Mouse (Mus musculus) intestine, embryonic 15.5 days (tissue): ENCODE results near the gene Tram1l1. TPM values are rescaled to one million over a fixed set of nuclear protein-coding genes. Genes with fewer than 3 reads are reported as not detected.
A peak's percentile ranks its signal among the peaks of the same experiment; 100 is the strongest.
"Not testable (repeated sequence)": the region's sequence is repeated elsewhere in the genome, so short reads cannot be mapped to it uniquely, and the experiment has no call there.

Experiments used
- ATAC-seq: fragments of 200-750 bp; cut with Nextera tagmentation; 2 replicates; pipeline ENCODE4 v1.8.0; 2017; ENCODE audit warnings: moderate TSS enrichment, moderate library complexity
- H3K27ac ChIP-seq: fragments of 300-500 bp; sonication (generic); 2 replicates; pipeline ENCODE4 v1.5.1; 2015; ENCODE audit warnings: mild to moderate bottlenecking, inconsistent platforms
- H3K27me3 ChIP-seq: fragments of 300-500 bp; sonication (generic); replicated peaks from 2 replicates; pipeline ENCODE4 v1.6.1; 2015; ENCODE audit warnings: inconsistent platforms
- H3K36me3 ChIP-seq: fragments of 300-500 bp; sonication (generic); 2 replicates; pipeline ENCODE4 v1.6.1; 2015; ENCODE audit warnings: inconsistent platforms
- H3K4me1 ChIP-seq: fragments of 300-500 bp; sonication (generic); replicated peaks from 2 replicates; pipeline ENCODE4 v1.6.1; 2015; ENCODE audit warnings: inconsistent platforms
- H3K4me2 ChIP-seq: fragments of 300-500 bp; sonication (generic); replicated peaks from 2 replicates; pipeline ENCODE4 v1.6.1; 2015; ENCODE audit warnings: mild to moderate bottlenecking, inconsistent platforms
- H3K4me3 ChIP-seq: fragments of 300-500 bp; sonication (generic); replicated peaks from 2 replicates; pipeline ENCODE4 v1.5.1; 2015; ENCODE audit warnings: inconsistent platforms
- H3K9ac ChIP-seq: fragments of 300-500 bp; sonication (generic); 2 replicates; pipeline ENCODE4 v1.6.1; 2015; ENCODE audit warnings: inconsistent platforms
- H3K9me3 ChIP-seq: fragments of 300-500 bp; sonication (generic); 2 replicates; pipeline ENCODE4 v1.6.1; 2016; ENCODE audit warnings: inconsistent platforms
- WGBS: fragments of 180-500 bp; shearing (Covaris S2); methylation state at CpG from one replicate; pipeline ENCODE4 v1.1.7; 2015; 5-methylcytosine and 5-hydroxymethylcytosine counted together
- polyA plus RNA-seq: library from polyadenylated mRNA; unstranded; fragments of >200 nt; fragmentation: Nextera tagmentation; extraction: Ambion mirVana; gene quantifications from 2 replicates; pipeline ENCODE4 v1.2.1, GENCODE M21; 2015

Tram1l1 gene
- polyA plus RNA-seq: 5.6 and 6.0 TPM in 2 replicates

DNA sequence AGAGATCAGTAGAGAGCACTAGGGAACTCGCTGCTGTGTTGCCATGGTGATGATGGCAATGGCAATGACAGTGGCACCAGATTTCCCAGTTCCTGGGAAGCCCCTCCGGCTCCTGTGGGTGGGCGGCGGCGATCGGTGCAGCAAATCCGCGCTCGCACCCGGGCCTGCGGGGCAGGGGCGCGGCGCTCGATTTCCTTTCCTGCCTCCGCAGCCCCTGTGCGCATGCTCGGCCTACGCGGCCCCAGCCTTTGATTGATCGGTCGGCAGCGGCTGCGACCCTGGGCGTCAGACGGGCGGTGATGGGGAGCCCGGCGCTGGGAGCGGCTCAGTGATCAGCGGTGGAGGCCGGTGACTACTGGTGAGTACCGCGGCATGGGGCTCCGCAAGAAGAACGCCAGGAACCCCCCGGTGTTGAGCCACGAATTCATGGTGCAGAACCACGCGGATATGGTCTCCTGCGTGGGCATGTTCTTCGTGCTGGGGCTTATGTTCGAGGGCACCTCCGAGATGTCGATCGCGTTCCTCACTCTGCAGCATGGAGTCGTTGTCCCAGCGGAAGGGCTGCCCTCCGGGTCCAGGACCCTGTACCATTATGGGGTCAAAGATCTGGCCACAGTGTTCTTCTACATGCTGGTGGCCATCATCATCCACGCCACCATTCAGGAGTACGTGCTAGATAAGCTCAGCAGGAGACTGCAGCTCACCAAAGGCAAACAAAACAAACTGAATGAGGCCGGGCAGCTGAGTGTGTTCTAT, at the start of gene Tram1l1:
Gene Tram1l1 (plus strand): TSS at position 35 of the 756 bp plus-strand sequence.
- 5% methylated on average over 53 of the region's 53 CpGs for WGBS
- Histone ChIP-seq H3K9me3 (no peaks in the 10 kb centered on the region), H3K4me3 (peak within 1 kb of the TSS; percentile 45), H3K36me3 (no peaks in the 10 kb centered on the region), H3K9ac (peak within 1 kb of the TSS; percentile 40), H3K4me2 (peak within 1 kb of the TSS; percentile 85), H3K4me1 (no peaks in the 10 kb centered on the region), H3K27me3 (no peaks in the 10 kb centered on the region), H3K27ac (no peak within 1 kb of the TSS)
- peak; percentile 96 for ATAC-seq

DNA sequence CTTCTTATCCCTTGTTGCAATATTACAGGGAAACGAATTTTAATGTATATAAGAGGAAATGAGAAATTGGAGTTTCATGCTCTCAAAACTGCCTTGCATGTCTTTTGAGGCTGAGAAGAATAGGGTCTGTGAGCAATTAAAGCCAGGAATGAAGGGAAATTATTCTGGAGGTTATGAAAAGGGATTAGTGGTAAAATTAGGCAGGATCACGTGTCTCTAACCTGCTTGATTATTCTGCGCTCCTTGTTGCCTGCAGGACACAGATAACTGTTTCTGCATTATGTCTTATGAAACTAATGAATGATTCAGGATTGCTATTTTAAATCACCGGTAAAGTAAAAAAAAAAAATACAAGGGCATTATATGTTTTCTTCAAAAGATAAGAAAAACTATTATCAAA, 49.4 kb upstream of the Tram1l1 start:
- 81% methylated on average over 4 of the region's 4 CpGs for WGBS

DNA sequence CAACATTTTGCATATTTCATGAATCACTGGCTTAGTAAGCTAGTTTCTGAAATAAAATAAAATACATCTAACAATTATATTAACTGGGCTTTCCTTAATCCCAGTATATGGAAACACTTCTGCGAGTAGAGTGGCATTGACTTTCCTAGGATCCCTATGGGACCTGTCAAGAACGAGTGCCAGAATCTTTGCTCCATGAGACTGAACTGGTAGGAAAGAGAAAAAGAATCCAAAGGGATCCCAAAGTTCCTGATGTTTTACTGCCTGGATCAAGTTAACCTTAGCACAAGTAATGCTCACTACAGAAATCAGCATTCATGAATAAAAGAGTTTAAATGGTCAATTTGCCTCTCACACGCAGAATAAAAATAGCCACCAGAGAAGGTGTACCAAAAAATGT, 49.0 kb upstream of the Tram1l1 start:
- WGBS: 75% methylated on average over 3 of the region's 3 CpGs
- ATAC-seq: no peak
- no peak overlapping the region for H3K27ac ChIP-seq
- no peaks in the 10 kb centered on the region for H3K36me3 ChIP-seq
- H3K9ac ChIP-seq: no peak overlapping the region
- H3K4me3 ChIP-seq: no peak overlapping the region
- no peaks in the 10 kb centered on the region for H3K9me3 ChIP-seq
- no peaks in the 10 kb centered on the region for H3K27me3 ChIP-seq
- no peaks in the 10 kb centered on the region for H3K4me1 ChIP-seq
- H3K4me2 ChIP-seq: no peak overlapping the region

More for the DNA sequence above, 49.4 kb upstream of the Tram1l1 start:
- Histone ChIP-seq H3K4me2 (no peak overlapping the region), H3K4me3 (no peak overlapping the region), H3K36me3 (no peaks in the 10 kb centered on the region), H3K27me3 (no peaks in the 10 kb centered on the region), H3K9me3 (no peaks in the 10 kb centered on the region), H3K4me1 (no peaks in the 10 kb centered on the region), H3K27ac (no peak overlapping the region), H3K9ac (no peak overlapping the region)
- ATAC-seq: no peak

DNA sequence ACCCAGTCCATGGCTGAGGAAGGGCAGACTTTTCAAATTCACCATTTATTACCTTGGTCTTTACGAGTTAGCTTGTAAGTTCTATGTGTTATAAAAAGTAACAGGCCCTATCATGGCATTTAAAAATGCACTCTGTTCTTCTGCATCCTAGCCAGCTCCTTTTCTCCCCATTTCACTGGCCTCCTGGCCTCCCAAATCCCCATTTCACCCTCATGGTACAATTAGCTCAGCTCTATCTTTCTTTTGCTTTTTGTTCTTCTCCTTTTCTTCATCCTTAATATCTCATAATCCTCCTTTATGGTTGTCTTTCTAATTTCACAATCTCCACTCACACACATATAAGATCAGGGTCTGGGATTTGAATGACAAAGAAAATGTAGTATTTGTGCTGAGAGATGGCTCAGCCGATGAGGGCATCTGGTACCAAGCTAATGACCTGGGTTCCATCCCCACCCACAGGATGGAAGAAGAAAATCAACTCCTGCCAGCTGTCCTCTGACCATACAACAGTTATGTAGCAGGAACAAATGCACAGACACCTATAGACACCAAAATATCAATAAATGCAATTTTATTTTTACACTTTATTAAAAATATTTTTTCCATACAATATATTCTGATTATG, 48.1 kb upstream of the Tram1l1 start:
- Histone ChIP-seq H3K4me3 (no peak overlapping the region), H3K27me3 (no peaks in the 10 kb centered on the region), H3K4me1 (no peaks in the 10 kb centered on the region), H3K4me2 (no peak overlapping the region), H3K9me3 (no peaks in the 10 kb centered on the region), H3K27ac (no peak overlapping the region), H3K9ac (no peak overlapping the region), H3K36me3 (no peaks in the 10 kb centered on the region)
- 61% methylated on average over 2 of the region's 2 CpGs for WGBS
- ATAC-seq: no peak

DNA sequence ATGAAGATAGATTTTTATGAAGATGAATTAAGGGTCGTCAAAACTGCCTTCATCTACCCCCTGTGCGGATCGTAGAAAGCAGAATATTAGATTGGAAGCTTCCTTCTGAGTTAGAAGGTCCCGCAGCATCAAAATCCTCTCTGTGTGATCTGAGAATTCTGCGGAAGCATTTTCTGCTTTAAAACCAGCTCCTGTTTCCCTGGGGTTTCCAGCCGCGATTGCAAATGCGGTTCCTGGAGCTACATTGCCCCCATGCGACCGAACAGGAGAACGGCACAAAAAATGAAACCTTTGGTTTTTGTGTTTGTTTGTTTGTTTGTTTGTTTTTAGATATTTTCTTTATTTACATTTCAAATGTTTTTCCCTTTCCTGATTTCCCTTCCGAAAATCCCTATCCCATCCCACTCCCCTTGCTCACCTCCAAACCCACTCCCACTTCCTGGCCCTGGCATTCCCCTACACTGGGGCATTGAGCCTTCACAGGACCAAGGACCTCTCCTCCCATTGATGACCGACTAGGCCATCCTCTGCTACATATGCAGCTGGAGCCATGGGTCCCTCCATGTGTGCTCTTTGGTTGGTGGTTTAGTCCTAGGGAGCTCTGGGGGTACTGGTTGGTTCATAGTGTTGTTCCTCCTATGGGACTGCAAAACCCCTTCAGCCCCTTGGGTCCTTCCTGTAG, 45.6 kb upstream of the Tram1l1 start:
- not testable (repeated sequence) for H3K4me2 ChIP-seq, H3K9ac ChIP-seq, H3K4me1 ChIP-seq, H3K36me3 ChIP-seq, H3K27ac ChIP-seq, H3K9me3 ChIP-seq, H3K27me3 ChIP-seq, H3K4me3 ChIP-seq
- 0 out of 2 replicates have a peak, but pooled peaks have one; percentile 39 for ATAC-seq
- WGBS: 13% methylated on average over 13 of the region's 13 CpGs

DNA sequence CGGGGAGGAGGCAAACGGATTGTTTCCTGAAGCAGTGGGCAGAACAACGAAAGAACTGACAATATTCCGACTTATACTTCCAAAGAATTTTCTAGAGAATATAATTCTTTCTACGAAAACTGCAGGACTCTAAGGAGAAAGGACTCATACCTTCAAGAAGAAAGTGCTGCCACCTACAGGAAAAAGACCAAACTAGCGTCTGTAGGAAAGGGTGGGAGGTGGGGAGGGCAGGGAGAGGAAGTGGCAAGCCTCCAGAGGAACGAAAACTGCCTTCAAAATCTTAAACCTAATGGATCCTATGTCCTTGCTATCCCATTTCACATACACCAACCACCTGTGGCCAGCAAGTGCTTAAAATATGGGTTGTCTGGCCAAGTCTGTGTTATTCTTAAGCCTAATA, 31.7 kb upstream of the Tram1l1 start:
- not testable (repeated sequence) for H3K4me3 ChIP-seq, H3K4me1 ChIP-seq, ATAC-seq, H3K4me2 ChIP-seq, H3K9me3 ChIP-seq, H3K9ac ChIP-seq, H3K36me3 ChIP-seq, H3K27ac ChIP-seq, H3K27me3 ChIP-seq
- 32% methylated on average over 7 of the region's 7 CpGs for WGBS

DNA sequence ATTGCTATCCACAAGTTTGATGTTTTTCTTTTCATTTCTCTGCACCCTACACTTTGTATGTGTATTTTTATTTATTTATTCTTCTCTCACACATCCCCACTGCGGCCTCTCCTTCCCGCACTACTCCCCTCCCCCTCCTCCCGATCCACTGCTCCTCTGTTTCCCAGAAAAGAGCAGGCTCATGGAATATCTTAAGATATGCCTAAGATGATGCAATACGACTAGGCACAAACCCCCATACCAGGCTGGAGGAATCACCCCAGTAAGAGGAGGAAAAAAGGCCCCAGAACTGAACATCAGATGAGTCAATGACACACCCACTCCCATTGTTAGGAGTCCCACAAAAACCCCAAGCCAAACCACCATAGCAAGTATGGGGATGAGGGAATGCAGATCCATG, 1.4 kb upstream of the Tram1l1 start:
- no peaks in the 10 kb centered on the region for H3K36me3 ChIP-seq
- whole genome bisulfite sequencing: 84% methylated on average over 4 of the region's 4 CpGs
- H3K4me1 ChIP-seq: no peaks in the 10 kb centered on the region
- no peaks in the 10 kb centered on the region for H3K27me3 ChIP-seq
- H3K9ac ChIP-seq: no peak overlapping the region
- H3K4me2 ChIP-seq: no peak overlapping the region
- no peak overlapping the region for H3K4me3 ChIP-seq
- H3K27ac ChIP-seq: no peak overlapping the region
- H3K9me3 ChIP-seq: no peaks in the 10 kb centered on the region
- ATAC-seq: no peak

DNA sequence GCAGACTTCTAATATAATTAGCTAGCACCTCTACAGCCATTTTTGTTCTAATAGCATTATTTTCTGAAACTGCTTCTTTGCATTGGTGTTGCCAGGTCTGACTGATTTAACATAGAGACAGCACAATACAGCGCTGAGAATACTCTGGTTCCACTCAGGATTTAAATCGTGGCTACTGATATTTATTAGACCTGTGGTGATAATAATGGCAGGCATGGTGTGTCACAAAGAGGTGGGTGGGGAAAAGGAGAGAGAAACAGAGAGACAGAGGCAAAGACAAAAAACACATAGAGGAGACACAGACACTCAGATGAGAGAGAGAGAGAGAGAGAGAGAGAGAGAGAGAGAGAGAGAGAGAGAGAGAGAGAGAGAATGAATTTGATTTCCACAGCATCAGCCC, 257 bp upstream of the Tram1l1 start:
- ATAC-seq: peak; percentile 11; the same call in 1 of the 2 replicates
- Histone ChIP-seq H3K9me3 (no peaks in the 10 kb centered on the region), H3K27me3 (no peaks in the 10 kb centered on the region), H3K4me2 (peak overlapping the region; percentile 85), H3K9ac (peak overlapping the region; percentile 40), H3K27ac (no peak overlapping the region), H3K36me3 (no peaks in the 10 kb centered on the region), H3K4me1 (no peaks in the 10 kb centered on the region), H3K4me3 (peak overlapping the region; percentile 45)
- WGBS: 12% methylated on average over 2 of the region's 2 CpGs

DNA sequence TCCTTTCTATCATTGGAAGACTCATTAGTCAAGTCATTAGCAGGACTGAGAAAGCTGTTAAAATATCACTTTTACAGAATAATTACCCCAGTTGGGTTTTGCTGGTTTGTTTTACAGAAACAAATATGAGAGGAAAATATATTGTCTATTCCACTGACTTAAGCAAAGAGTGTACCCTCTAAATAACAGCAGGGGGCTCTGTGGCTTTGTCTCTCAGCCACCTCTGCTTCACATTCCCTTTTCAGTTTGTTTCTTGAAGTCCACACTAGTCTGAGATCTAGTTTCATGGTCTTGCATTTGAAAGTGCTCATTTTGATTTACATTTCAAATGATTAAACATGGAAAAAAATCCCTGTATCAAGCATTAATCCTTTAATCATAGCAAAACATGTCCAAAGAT, 25.8 kb downstream of the Tram1l1 start:
- Histone ChIP-seq H3K36me3 (no peaks in the 10 kb centered on the region), H3K27ac (no peak overlapping the region), H3K27me3 (no peaks in the 10 kb centered on the region), H3K4me3 (no peak overlapping the region), H3K9ac (no peak overlapping the region), H3K4me1 (no peaks in the 10 kb centered on the region), H3K4me2 (no peak overlapping the region), H3K9me3 (no peaks in the 10 kb centered on the region)
- ATAC-seq: no peak

DNA sequence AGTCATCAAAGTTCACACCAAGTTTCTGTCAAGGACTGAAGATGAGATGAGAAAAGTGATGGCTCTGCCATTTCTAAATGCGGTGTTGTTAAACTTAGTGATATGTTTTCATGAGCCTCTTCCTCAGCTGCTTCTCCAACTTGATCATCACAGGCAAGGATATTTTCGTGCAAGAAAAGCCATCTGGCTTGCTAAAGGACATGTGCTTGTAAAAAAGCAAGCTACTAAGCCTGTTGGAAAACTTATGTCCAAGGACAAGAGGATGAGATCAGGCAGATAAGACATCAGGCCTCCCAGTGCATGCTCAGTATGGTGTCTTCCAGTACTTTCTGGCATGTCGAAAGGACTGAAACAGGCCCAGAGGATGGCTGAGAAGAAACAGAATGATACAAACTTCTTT, 36.9 kb downstream of the Tram1l1 start:
- H3K4me2 ChIP-seq: no peak overlapping the region
- no peaks in the 10 kb centered on the region for H3K4me1 ChIP-seq
- no peak for ATAC-seq
- H3K27me3 ChIP-seq: no peaks in the 10 kb centered on the region
- H3K9me3 ChIP-seq: no peaks in the 10 kb centered on the region
- no peak overlapping the region for H3K4me3 ChIP-seq
- WGBS: 79% methylated on average over 3 of the region's 3 CpGs
- no peak overlapping the region for H3K27ac ChIP-seq
- H3K36me3 ChIP-seq: no peaks in the 10 kb centered on the region
- no peak overlapping the region for H3K9ac ChIP-seq

DNA sequence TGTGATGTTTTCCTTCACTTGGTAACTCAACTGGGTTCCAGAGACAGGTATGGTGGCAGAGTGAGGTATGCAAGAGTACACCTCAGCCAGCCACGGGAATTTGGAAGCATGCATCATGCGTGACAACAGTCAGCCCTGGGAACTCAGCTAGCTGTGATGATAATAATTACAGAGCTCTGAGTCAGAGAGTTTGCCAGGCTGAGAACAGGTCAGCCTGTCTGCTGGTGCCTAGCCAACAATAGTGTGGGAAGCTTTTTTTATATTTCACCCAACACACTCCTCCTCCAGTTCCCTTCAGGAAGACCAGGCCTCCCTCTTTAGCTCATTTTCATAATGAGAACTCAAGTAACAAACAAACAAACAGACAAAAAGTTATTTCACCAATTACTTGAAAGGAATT, 51.4 kb downstream of the Tram1l1 start:
- H3K27ac ChIP-seq: no peak overlapping the region
- WGBS: 85% methylated on average over 2 of the region's 2 CpGs
- no peak overlapping the region for H3K4me3 ChIP-seq
- H3K27me3 ChIP-seq: no peaks in the 10 kb centered on the region
- ATAC-seq: no peak
- no peaks in the 10 kb centered on the region for H3K4me1 ChIP-seq
- no peak overlapping the region for H3K9ac ChIP-seq
- H3K36me3 ChIP-seq: no peaks in the 10 kb centered on the region
- H3K9me3 ChIP-seq: no peaks in the 10 kb centered on the region
- no peak overlapping the region for H3K4me2 ChIP-seq
